Mouse (Mus musculus): ENCODE data around the gene S100pbp. TPM values are rescaled to one million over a fixed set of nuclear protein-coding genes. Genes with fewer than 3 reads are reported as not detected.

Gene S100pbp
- total RNA-seq, 1 experiment from 2014 or later: 22.3 TPM

GRCm38 (mm10) chr4:129134799-129135585, 54.5 kb downstream of the S100pbp start:
- peak; percentile 55 for ATAC-seq (replicated peaks; ENCODE audit: low read depth, poor library complexity, severe bottlenecking)

- ATAC-seq (replicated peaks; ENCODE audit: low read depth, poor library complexity, severe bottlenecking): peak; percentile 27; the same call in 1 of the 2 replicates
These were observed 58.7 kb downstream of the S100pbp start for GRCm38 (mm10) chr4:129130755-129131303.

GRCm38 (mm10) chr4:129130149-129130548, 59.4 kb downstream of the S100pbp start:
- peak; percentile 53 for ATAC-seq (replicated peaks; ENCODE audit: low read depth, poor library complexity, severe bottlenecking)

- no peak for ATAC-seq (replicated peaks; ENCODE audit: low read depth, poor library complexity, severe bottlenecking)
These were observed 60.1 kb downstream of the S100pbp start for GRCm38 (mm10) chr4:129129387-129129786.

- ATAC-seq (replicated peaks; ENCODE audit: low read depth, poor library complexity, severe bottlenecking): no peak
These were observed 60.8 kb downstream of the S100pbp start for GRCm38 (mm10) chr4:129128582-129129338.

- no peak for ATAC-seq (replicated peaks; ENCODE audit: low read depth, poor library complexity, severe bottlenecking)
These were observed 63.6 kb downstream of the S100pbp start for GRCm38 (mm10) chr4:129125736-129126451.

GRCm38 (mm10) chr4:129124652-129125146, 64.8 kb downstream of the S100pbp start:
- no peak for ATAC-seq (replicated peaks; ENCODE audit: low read depth, poor library complexity, severe bottlenecking)

GRCm38 (mm10) chr4:129122719-129123118, 66.8 kb downstream of the S100pbp start:
- ATAC-seq (replicated peaks; ENCODE audit: low read depth, poor library complexity, severe bottlenecking): no peak

- ATAC-seq (replicated peaks; ENCODE audit: low read depth, poor library complexity, severe bottlenecking): no peak
These were observed 67.4 kb downstream of the S100pbp start for GRCm38 (mm10) chr4:129122107-129122506.

GRCm38 (mm10) chr4:129121569-129122086, 67.9 kb downstream of the S100pbp start, which contains the start of gene Hpca:
Gene Hpca, minus strand, starts transcription at chr4:129122036.
- ATAC-seq (replicated peaks; ENCODE audit: low read depth, poor library complexity, severe bottlenecking): 0 out of 2 replicates have a peak, but pooled peaks have one; percentile 5

- peak; percentile 84 for ATAC-seq (replicated peaks; ENCODE audit: low read depth, poor library complexity, severe bottlenecking)
These were observed 68.7 kb downstream of the S100pbp start for GRCm38 (mm10) chr4:129120520-129121445.

GRCm38 (mm10) chr4:129119708-129120107, 69.8 kb downstream of the S100pbp start:
- no peak for ATAC-seq (replicated peaks; ENCODE audit: low read depth, poor library complexity, severe bottlenecking)

- ATAC-seq (replicated peaks; ENCODE audit: low read depth, poor library complexity, severe bottlenecking): no peak
These were observed 71.6 kb downstream of the S100pbp start for GRCm38 (mm10) chr4:129117720-129118510.

GRCm38 (mm10) chr4:129116703-129117102, 72.8 kb downstream of the S100pbp start:
- ATAC-seq (replicated peaks; ENCODE audit: low read depth, poor library complexity, severe bottlenecking): no peak

- peak; percentile 91 for ATAC-seq (replicated peaks; ENCODE audit: low read depth, poor library complexity, severe bottlenecking)
These were observed 76.2 kb downstream of the S100pbp start for GRCm38 (mm10) chr4:129113083-129113988.

GRCm38 (mm10) chr4:129112231-129112630, 77.3 kb downstream of the S100pbp start:
- no peak for ATAC-seq (replicated peaks; ENCODE audit: low read depth, poor library complexity, severe bottlenecking)

GRCm38 (mm10) chr4:129111350-129111749, 78.2 kb downstream of the S100pbp start:
- no peak for ATAC-seq (replicated peaks; ENCODE audit: low read depth, poor library complexity, severe bottlenecking)

Data from common myeloid progenitor, adult 5-6 weeks (primary cell).